Mouse (Mus musculus) ES-E14 (cell line): ENCODE data around the gene Gnb5.

Source experiments
- MAFK ChIP-seq: IDR thresholded peaks from 2 replicates; pipeline ENCODE4 v1.6.1; 2014; ENCODE audit warnings: mild to moderate bottlenecking, low read depth, low read length, inconsistent platforms; ENCODE audit not compliant: insufficient read depth
- ZC3H11A ChIP-seq: IDR thresholded peaks from 2 replicates; pipeline ENCODE4 v1.6.1; 2012; ENCODE audit warnings: low read depth, mild to moderate bottlenecking, inconsistent platforms, low read length, borderline replicate concordance
- ZNF384 ChIP-seq: IDR thresholded peaks from 2 replicates; pipeline ENCODE4 v1.6.1; 2012; ENCODE audit warnings: low read depth, low read length, inconsistent platforms

- no peak for TF ChIP-seq ZNF384
- no peak for TF ChIP-seq MAFK
- TF ChIP-seq ZC3H11A: no peak
Observed at GRCm38 (mm10) chr9:75304286-75304685, 1.8 kb upstream of the Gnb5 start.
